Mouse (Mus musculus): ENCODE data around the gene Rmi2. TPM values are rescaled to one million over a fixed set of nuclear protein-coding genes. Genes with fewer than 3 reads are reported as not detected.

Gene Rmi2
- polyA plus RNA-seq, 1 experiment from 2014 or later: 3.3 TPM

DNA sequence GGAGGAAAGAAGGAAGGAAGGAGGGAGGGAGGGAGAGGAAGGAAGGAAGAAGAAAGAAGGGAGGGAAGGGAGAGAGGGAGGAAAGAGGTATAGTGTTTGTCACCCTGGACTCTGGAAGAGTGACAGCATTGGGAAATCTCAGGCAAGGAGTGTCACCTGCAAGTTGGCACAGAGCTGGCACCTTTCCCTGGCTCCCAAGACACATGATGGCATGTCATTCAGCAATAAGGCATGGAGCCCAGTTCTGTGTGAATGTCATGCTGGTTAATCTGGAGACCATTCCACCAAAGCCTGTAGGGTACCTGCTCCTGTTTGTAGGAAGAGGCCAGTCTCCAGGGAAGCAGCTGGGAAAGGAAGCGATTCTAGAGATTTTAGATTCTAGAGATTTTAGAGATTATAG lies 24.5 kb upstream of the Rmi2 start:
- Histone ChIP-seq H3K27me3 (no peaks in the 10 kb centered on the region), H3K4me1 (no peaks in the 10 kb centered on the region; the same call in 1 of the 2 replicates)

DNA sequence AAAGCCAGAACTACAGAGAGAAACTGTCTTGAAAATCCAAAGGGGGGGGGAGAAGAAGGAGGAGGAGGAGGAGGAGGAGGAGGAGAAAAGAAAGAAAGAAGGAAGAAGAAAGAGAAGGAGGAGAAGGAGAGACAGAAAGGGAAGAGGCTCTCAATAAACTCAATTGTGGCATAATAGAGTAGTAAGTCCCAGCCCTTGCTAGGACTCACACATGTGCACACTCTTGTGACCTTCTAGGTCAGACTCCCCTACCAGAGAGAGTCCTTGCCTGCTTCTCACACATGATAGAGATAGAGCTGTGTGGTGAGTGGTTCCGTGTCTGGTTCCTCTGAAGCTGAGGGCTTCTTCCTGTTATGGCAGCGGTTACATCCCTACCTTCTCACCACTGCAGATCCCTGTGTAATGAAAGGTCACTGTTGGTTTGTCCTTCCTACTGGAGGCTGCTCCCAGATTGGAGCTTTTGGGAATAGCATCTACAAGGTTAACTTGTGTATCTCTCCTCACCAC lies 21.9 kb upstream of the Rmi2 start, which contains the start of gene Gm11172:
Gm11172 (plus strand) TSS at position 51 of the 507 bp plus-strand sequence.
- Histone ChIP-seq H3K4me1 (no peaks in the 10 kb centered on the region), H3K9me3 (replicated peaks) (no peaks in the 10 kb centered on the region), H3K4me2 (no peak within 1 kb of the TSS), H3K27me3 (no peaks in the 10 kb centered on the region), H3K36me3 (ENCODE audit: poor library complexity, severe bottlenecking) (no peaks in the 10 kb centered on the region), H3K27ac (no peak within 1 kb of the TSS), H3K9ac (no peak within 1 kb of the TSS), H3K4me3 (no peak within 1 kb of the TSS)
- 98% methylated on average over 2 of the region's 2 CpGs for WGBS
- no peak for ATAC-seq

More for the DNA sequence above, 24.5 kb upstream of the Rmi2 start:
- Histone ChIP-seq H3K27ac (no peak overlapping the region), H3K9me3 (replicated peaks) (no peaks in the 10 kb centered on the region), H3K9ac (no peak overlapping the region), H3K36me3 (ENCODE audit: poor library complexity, severe bottlenecking) (no peaks in the 10 kb centered on the region), H3K4me2 (no peak overlapping the region), H3K4me3 (no peak overlapping the region)
- no peak for ATAC-seq
- 100% methylated on average over 1 of the region's 1 CpGs for WGBS

DNA sequence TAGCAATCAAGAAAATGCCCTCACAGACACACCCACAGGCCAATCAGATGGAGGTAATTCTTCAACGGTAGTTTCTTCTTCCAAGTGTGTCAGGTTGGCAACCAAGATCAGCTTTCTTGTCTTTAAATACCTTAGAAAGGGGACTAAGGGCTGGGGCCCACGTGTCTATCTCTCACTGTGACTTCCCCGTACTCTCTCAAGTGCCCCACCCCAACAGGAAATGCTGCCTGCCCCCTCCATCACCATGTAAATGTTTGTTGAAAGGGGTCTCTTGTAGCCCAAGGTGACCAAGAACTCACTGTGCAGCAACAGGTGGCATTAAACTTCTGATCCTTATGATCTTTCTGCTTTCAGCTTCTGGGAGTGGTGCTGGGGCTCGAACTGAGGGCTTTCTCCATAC lies 21.1 kb upstream of the Rmi2 start:
- no peaks in the 10 kb centered on the region for H3K27me3 ChIP-seq
- no peak overlapping the region for H3K27ac ChIP-seq
- H3K36me3 ChIP-seq (ENCODE audit: poor library complexity, severe bottlenecking): no peaks in the 10 kb centered on the region
- no peak for ATAC-seq
- no peak overlapping the region for H3K4me3 ChIP-seq
- H3K4me1 ChIP-seq: no peaks in the 10 kb centered on the region
- no peak overlapping the region for H3K4me2 ChIP-seq
- 80% methylated on average over 4 of the region's 4 CpGs for WGBS
- H3K9ac ChIP-seq: no peak overlapping the region
- no peaks in the 10 kb centered on the region for H3K9me3 ChIP-seq (replicated peaks)

DNA sequence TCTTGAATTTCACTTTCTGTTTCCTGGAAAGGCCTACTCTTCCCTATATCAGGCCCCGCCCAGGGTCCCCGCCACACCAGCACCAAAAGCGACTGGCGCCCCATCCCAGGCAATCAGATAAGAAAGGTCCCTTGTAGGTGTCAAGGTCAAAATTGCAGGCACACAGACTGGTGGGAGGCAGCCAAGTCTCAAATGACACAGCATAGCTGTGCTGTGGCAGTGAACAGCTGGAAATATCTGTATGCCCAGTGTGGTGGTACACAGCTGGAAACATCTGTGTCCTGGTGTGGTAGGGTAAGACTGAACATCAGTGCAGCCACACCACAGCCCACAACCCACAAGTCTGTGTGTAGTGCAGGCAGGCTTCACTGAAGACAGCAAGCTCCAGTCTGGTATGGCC lies 20.0 kb upstream of the Rmi2 start:
- Histone ChIP-seq H3K27ac (no peak overlapping the region), H3K4me3 (no peak overlapping the region), H3K36me3 (ENCODE audit: poor library complexity, severe bottlenecking) (no peaks in the 10 kb centered on the region), H3K4me2 (no peak overlapping the region), H3K9me3 (replicated peaks) (no peaks in the 10 kb centered on the region), H3K9ac (no peak overlapping the region), H3K4me1 (no peaks in the 10 kb centered on the region), H3K27me3 (no peaks in the 10 kb centered on the region)
- WGBS: 89% methylated on average over 4 of the region's 4 CpGs
- no peak for ATAC-seq

DNA sequence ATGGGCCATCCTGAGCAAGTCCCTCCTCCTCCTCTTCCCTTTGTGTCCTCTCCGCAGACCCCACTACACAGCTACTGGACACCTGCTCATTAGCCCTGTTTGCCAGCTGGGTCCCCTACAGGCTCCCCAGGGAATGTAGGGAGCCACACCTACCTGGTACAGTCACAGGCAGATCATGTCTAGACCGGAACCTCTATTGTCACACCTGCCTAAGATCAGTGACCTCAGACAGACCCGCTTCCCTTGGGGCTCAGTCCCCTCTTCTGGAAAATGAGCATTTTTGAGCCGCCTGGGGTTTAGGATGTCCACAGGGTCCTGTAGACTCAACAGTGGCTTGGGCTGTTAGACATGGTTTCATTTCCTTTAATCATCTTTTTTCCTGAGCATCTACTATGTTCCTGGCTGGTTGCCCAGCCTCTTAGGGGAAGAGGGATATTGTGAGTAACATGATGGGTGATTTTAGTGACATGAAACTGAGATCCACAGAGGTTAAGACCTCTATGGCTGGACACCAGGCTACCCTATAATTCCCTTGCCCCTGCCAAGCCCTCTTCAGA lies 16.2 kb upstream of the Rmi2 start:
- Histone ChIP-seq H3K4me3 (no peak overlapping the region), H3K4me2 (no peak overlapping the region), H3K27me3 (no peaks in the 10 kb centered on the region), H3K9ac (no peak overlapping the region), H3K9me3 (replicated peaks) (no peaks in the 10 kb centered on the region), H3K36me3 (ENCODE audit: poor library complexity, severe bottlenecking) (no peaks in the 10 kb centered on the region), H3K4me1 (no peaks in the 10 kb centered on the region), H3K27ac (no peak overlapping the region)
- ATAC-seq: no peak
- WGBS: 79% methylated on average over 4 of the region's 4 CpGs

DNA sequence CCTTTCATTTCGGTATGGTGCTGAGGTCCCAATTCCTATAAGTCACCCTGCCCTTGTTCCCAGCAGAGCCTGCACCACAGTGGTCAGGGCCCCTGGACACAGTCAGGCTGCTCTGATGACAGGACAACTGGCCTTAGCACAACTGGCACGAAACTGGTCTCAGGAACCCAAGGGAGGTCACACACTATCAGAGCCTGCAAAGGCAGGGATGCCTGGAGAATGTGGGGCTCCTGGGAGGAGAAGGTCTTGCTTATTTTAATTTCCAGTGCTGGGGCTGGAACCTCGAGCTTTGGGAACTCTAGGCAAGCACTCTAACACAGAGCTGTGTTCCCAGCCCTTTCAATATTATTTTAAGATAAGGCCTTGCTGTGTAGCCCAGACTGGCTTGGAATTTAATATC lies 14.9 kb upstream of the Rmi2 start:
- 81% methylated on average over 3 of the region's 3 CpGs for WGBS
- H3K4me2 ChIP-seq: no peak overlapping the region
- no peaks in the 10 kb centered on the region for H3K4me1 ChIP-seq
- H3K9me3 ChIP-seq (replicated peaks): no peaks in the 10 kb centered on the region
- no peak overlapping the region for H3K4me3 ChIP-seq
- no peak overlapping the region for H3K27ac ChIP-seq
- H3K27me3 ChIP-seq: no peaks in the 10 kb centered on the region
- H3K9ac ChIP-seq: no peak overlapping the region
- H3K36me3 ChIP-seq (ENCODE audit: poor library complexity, severe bottlenecking): no peaks in the 10 kb centered on the region
- ATAC-seq: no peak

DNA sequence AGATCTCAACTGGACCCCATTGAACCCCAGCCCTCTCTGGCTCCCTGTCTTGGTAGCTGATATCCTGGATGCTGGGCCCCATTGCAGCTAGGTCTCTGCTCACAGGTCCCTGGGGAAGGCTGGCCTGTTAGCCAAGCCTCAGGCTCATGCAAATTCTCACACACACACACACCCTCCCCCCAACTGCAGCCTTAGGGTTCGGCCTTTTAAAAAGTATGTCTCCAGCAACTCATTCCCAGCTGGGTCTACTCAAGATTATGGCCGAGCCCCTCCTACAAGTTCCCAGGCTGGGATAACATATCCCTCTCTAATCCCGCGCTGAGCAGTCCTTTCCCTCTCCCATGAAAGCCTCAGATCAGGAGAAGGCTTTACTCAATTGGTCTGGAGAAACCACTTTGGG lies 13.5 kb upstream of the Rmi2 start:
- Histone ChIP-seq H3K4me2 (no peak overlapping the region), H3K27me3 (no peaks in the 10 kb centered on the region), H3K4me1 (no peaks in the 10 kb centered on the region), H3K27ac (no peak overlapping the region), H3K9me3 (replicated peaks) (no peaks in the 10 kb centered on the region), H3K36me3 (ENCODE audit: poor library complexity, severe bottlenecking) (no peaks in the 10 kb centered on the region), H3K9ac (no peak overlapping the region), H3K4me3 (no peak overlapping the region)
- ATAC-seq: no peak
- 75% methylated on average over 4 of the region's 4 CpGs for WGBS

DNA sequence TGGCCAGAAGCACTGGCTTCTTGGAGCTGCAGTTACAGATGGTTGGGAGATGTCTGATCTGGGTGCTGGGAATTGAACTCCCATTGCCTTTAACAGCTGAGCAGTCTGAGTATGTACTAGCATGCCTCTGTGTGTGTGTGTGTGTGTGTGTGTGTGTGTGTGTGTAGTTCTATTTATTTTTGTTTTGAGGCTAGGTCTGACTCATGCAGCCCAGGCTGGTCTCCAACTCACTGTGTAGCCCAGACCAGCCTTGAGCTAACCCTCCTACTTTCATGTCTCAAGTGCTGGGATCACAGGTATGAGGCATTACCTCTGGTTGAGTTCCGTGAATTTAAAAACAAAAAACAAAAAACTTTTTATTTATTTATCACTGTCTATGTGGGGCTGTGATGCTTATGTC lies 10.3 kb upstream of the Rmi2 start:
- H3K9me3 ChIP-seq (replicated peaks): no peaks in the 10 kb centered on the region
- H3K27me3 ChIP-seq: no peaks in the 10 kb centered on the region
- no peaks in the 10 kb centered on the region for H3K4me1 ChIP-seq
- WGBS: 100% methylated on average over 1 of the region's 1 CpGs
- no peak overlapping the region for H3K27ac ChIP-seq
- H3K4me3 ChIP-seq: no peak overlapping the region
- H3K4me2 ChIP-seq: no peak overlapping the region
- no peak for ATAC-seq
- H3K36me3 ChIP-seq (ENCODE audit: poor library complexity, severe bottlenecking): no peaks in the 10 kb centered on the region
- no peak overlapping the region for H3K9ac ChIP-seq

DNA sequence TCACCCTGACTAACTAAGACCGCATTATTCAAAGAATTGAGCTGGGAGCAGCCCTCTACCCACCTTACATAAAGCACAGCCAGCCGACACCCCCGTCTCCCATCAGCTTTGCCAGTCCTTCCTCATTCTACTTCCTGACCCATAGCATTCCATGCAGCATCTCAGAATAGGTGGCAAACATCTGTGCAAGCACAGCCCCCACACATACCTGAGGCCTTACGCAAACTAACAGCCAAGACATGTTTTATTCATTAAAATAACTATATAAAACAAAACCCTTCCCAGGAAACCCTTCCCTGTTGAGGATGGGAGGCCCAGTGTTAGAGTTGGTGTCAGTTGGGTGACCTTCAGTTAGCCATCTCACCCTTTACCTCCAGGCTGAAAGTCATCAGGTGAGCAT lies 9.0 kb upstream of the Rmi2 start:
- H3K4me1 ChIP-seq: no peaks in the 10 kb centered on the region
- H3K36me3 ChIP-seq (ENCODE audit: poor library complexity, severe bottlenecking): no peaks in the 10 kb centered on the region
- H3K4me3 ChIP-seq: no peak overlapping the region
- no peak for ATAC-seq
- no peaks in the 10 kb centered on the region for H3K9me3 ChIP-seq (replicated peaks)
- no peak overlapping the region for H3K9ac ChIP-seq
- no peaks in the 10 kb centered on the region for H3K27me3 ChIP-seq
- no peak overlapping the region for H3K27ac ChIP-seq
- H3K4me2 ChIP-seq: no peak overlapping the region
- WGBS: 91% methylated on average over 4 of the region's 4 CpGs

DNA sequence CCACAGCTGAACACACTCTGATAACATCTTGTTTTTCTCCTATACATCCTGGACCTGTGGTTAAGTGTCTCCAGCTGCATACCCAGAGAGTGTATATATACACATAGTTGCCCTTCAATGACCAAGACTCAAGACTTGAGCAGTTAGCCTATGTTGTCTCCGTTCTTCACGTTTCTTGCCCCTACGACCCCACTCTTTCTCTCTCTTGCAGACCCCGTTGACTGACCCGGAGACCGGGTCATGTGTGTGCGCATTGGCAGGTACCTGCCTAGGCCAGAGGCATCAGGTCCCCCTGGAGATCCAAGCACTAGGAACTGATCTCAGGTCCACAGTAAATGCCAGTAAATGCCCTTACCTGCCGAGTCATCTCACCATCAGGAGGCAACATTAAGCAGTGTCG lies 7.6 kb upstream of the Rmi2 start:
- Histone ChIP-seq H3K27ac (no peak overlapping the region), H3K4me2 (no peak overlapping the region), H3K4me1 (no peaks in the 10 kb centered on the region), H3K36me3 (ENCODE audit: poor library complexity, severe bottlenecking) (no peaks in the 10 kb centered on the region), H3K4me3 (no peak overlapping the region), H3K9ac (no peak overlapping the region), H3K27me3 (no peaks in the 10 kb centered on the region), H3K9me3 (replicated peaks) (no peaks in the 10 kb centered on the region)
- 92% methylated on average over 9 of the region's 9 CpGs for WGBS
- ATAC-seq: no peak

DNA sequence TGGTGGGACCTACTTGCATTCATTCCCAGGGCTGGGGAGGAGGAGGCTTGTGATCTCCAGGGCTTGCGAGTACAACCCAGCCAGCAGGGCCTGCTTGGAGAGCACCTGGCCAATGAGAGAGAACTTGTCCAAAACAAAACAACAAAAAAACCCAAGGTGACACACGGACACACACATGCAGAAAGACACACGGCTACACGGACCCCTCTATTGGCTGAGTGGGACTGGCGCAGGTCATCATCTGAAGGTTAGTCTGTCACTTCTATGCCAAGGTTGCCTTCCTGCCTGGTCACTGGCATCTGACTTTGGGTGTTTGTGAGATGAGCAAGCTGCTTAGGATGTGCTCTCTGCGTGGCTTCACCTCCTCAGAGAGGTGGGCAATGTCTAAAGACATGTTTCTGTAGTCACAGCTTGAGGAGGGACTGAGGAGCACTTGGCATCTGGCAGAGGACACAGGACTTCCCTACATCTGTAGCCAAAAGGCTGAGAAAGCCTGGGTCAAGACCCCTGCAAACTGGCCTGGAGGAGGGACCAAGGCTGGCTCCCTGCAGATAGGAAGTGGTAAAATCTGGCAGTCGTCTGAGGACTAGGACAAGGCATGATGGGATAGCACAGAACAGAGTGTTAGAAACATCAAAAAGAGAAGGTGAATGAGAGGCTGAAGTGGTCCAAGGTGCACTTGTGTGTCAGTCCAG lies 6.9 kb upstream of the Rmi2 start:
- Histone ChIP-seq H3K4me2 (no peak overlapping the region), H3K4me3 (no peak overlapping the region), H3K9ac (no peak overlapping the region), H3K27ac (no peak overlapping the region), H3K9me3 (replicated peaks) (no peaks in the 10 kb centered on the region), H3K27me3 (no peaks in the 10 kb centered on the region), H3K36me3 (ENCODE audit: poor library complexity, severe bottlenecking) (no peaks in the 10 kb centered on the region), H3K4me1 (no peaks in the 10 kb centered on the region)
- ATAC-seq: no peak
- WGBS: 86% methylated on average over 7 of the region's 7 CpGs

DNA sequence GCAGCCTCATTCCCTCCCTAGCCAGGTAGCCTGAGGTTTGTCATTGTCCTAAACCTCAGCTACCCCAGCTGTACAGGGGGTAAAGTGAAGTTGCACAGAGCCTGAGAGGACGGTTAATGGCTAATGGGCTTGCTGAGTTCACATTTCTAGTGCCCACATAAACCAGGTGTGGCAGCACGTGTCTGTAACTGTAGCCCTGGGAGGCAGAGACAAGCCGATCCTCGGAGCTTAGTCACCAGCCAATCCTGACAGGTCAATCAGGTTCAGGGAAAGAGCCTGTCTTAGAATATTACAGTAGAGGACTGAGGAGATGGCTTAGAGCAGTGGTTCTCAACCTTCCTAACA lies 6.4 kb upstream of the Rmi2 start:
- 80% methylated on average over 4 of the region's 4 CpGs for WGBS
- no peaks in the 10 kb centered on the region for H3K9me3 ChIP-seq (replicated peaks)
- H3K4me2 ChIP-seq: no peak overlapping the region
- no peak for ATAC-seq
- no peak overlapping the region for H3K27ac ChIP-seq
- H3K9ac ChIP-seq: no peak overlapping the region
- H3K27me3 ChIP-seq: no peaks in the 10 kb centered on the region
- H3K36me3 ChIP-seq (ENCODE audit: poor library complexity, severe bottlenecking): no peaks in the 10 kb centered on the region
- H3K4me1 ChIP-seq: no peaks in the 10 kb centered on the region
- no peak overlapping the region for H3K4me3 ChIP-seq

DNA sequence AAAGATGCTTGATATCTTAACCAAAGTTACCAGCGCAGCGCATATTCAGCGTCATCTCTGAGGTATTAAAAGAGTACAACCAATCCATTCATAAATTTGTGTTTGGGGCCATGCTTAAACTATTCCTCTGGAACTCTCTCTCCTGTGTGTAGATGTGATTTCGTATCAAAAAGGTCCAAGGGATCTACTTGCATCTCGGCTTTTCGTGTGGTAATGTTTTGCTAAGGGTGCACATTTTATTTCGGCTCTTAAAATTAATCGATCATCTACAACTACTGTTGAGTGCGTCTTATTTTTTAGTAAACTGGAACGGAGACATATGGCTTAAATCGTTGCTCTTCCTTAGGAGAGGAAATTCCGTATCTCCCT lies 333 bp upstream of the Rmi2 start:
- no peaks in the 10 kb centered on the region for H3K36me3 ChIP-seq (ENCODE audit: poor library complexity, severe bottlenecking)
- 10% methylated on average over 12 of the region's 12 CpGs for WGBS
- H3K9me3 ChIP-seq (replicated peaks): no peaks in the 10 kb centered on the region
- peaks cover 5% of the 10 kb centered on the region; the same call in 1 of the 2 replicates for H3K27me3 ChIP-seq
- peak overlapping the region; percentile 88 for H3K4me3 ChIP-seq
- peak overlapping the region; percentile 81 for H3K9ac ChIP-seq
- peaks cover 31% of the 10 kb centered on the region for H3K4me1 ChIP-seq
- H3K4me2 ChIP-seq: peak overlapping the region; percentile 93
- 0 out of 2 replicates have a peak, but pooled peaks have one; percentile 1 for ATAC-seq
- no peak overlapping the region for H3K27ac ChIP-seq

Data from forebrain, embryonic 13.5 days (tissue).